12 mouse cellular contexts compared by ENCODE assay signal in genomic region chr11:81454111-81454510, GRCm38 (mm10).
DNase-seq lines count a peak whose midpoint lies in the region; ATAC-seq and TF ChIP-seq lines count a peak whose summit lies in the region.
"Had no signal": no experiment of that assay in that cellular context is flagged by ENCODE, and none has a peak within 500 bp of the region (broad histone marks: within the 10 kb centered on the region; RNA-seq: fewer than 3 reads in every experiment).

No protein-coding gene starts in this region.

- no peak overlapping the region for H3K27ac ChIP-seq in kidney, postnatal 0 days
- peak overlapping the region; percentile 14; the same call in 1 of the 2 replicates for H3K27ac ChIP-seq in forebrain, embryonic 14.5 days (ENCODE audit: low read depth, low read length)
- peak overlapping the region; percentile 57 for H3K27ac ChIP-seq in midbrain, embryonic 10.5 days (replicated peaks)
- H3K27ac ChIP-seq in heart, embryonic 11.5 days (ENCODE audit: low read depth, low read length), result no peak overlapping the region
- H3K27ac ChIP-seq in gastrocnemius, adult 2 months, result no peak overlapping the region

- peak; percentile 76 for DNase-seq in kidney, postnatal 0 days (ENCODE audit: low spot score)
- no peak for DNase-seq in kidney, adult 11 months
- peak; percentile 74 for DNase-seq in forebrain, embryonic 14.5 days (ENCODE audit: low spot score)
- DNase-seq in midbrain, embryonic 10.5 days (ENCODE audit: low spot score), result peak; percentile 28
- no peak for DNase-seq in gastrocnemius, adult 2 months
- DNase-seq in urinary bladder, postnatal 36 days (ENCODE audit: low spot score in 2 of 2), result no peak
- DNase-seq: cerebellum, adult 9-10 months; heart, postnatal 10 days; right cerebral cortex, postnatal 25 days had no signal

- no peak for TF ChIP-seq CTCF in kidney, postnatal 0 days (IDR thresholded peaks at IDR 0.05; ENCODE audit: low read depth)
- no peak for TF ChIP-seq CTCF in gastrocnemius, adult 2 months (IDR thresholded peaks at IDR 0.05)

- H3K36me3 ChIP-seq in kidney, postnatal 0 days (ENCODE audit: insufficient read depth, low read length), result no peaks in the 10 kb centered on the region
- no peaks in the 10 kb centered on the region for H3K36me3 ChIP-seq in forebrain, embryonic 14.5 days (ENCODE audit: control insufficient read depth, insufficient read depth, low read length)
- H3K36me3 ChIP-seq in midbrain, embryonic 10.5 days, result no peaks in the 10 kb centered on the region
- H3K36me3 ChIP-seq in heart, embryonic 11.5 days (ENCODE audit: control insufficient read depth, insufficient read depth, low read length), result no peaks in the 10 kb centered on the region

- no peak overlapping the region for H3K9ac ChIP-seq in kidney, postnatal 0 days (ENCODE audit: low read depth, low read length)
- H3K9ac ChIP-seq in forebrain, embryonic 14.5 days (ENCODE audit: low read length), result no peak overlapping the region
- no peak overlapping the region for H3K9ac ChIP-seq in heart, embryonic 11.5 days (ENCODE audit: low read depth, low read length)

- H3K4me1 ChIP-seq in kidney, postnatal 0 days (replicated peaks; ENCODE audit: insufficient read depth, low read length), result peaks cover 6% of the 10 kb centered on the region; the same call in 1 of the 2 replicates
- peaks cover 20% of the 10 kb centered on the region for H3K4me1 ChIP-seq in forebrain, embryonic 14.5 days (ENCODE audit: control insufficient read depth, insufficient read depth, low read length)
- H3K4me1 ChIP-seq in midbrain, embryonic 10.5 days, result peaks cover 23% of the 10 kb centered on the region
- peaks cover 3% of the 10 kb centered on the region for H3K4me1 ChIP-seq in heart, embryonic 11.5 days (ENCODE audit: control insufficient read depth, insufficient read depth, low read length)
- H3K4me1 ChIP-seq: megakaryocyte, embryonic 14.5 days had no signal

- no peak overlapping the region for H3K4me2 ChIP-seq in kidney, postnatal 0 days (ENCODE audit: low read length)
- no peak overlapping the region for H3K4me2 ChIP-seq in forebrain, embryonic 14.5 days (ENCODE audit: low read length)
- H3K4me2 ChIP-seq in heart, embryonic 11.5 days, result no peak overlapping the region

- H3K9me3 ChIP-seq in kidney, postnatal 0 days (replicated peaks; ENCODE audit: low read length), result no peaks in the 10 kb centered on the region
- no peaks in the 10 kb centered on the region for H3K9me3 ChIP-seq in forebrain, embryonic 14.5 days (replicated peaks; ENCODE audit: control insufficient read depth, low read length)
- no peaks in the 10 kb centered on the region for H3K9me3 ChIP-seq in midbrain, embryonic 10.5 days (replicated peaks)
- H3K9me3 ChIP-seq in heart, embryonic 11.5 days (replicated peaks; ENCODE audit: control insufficient read depth, low read length), result no peaks in the 10 kb centered on the region

- no peak overlapping the region for H3K4me3 ChIP-seq in kidney, postnatal 0 days (replicated peaks; ENCODE audit: low read depth, low read length)
- H3K4me3 ChIP-seq in forebrain, embryonic 14.5 days (ENCODE audit: low read depth, low read length), result no peak overlapping the region
- no peak overlapping the region for H3K4me3 ChIP-seq in midbrain, embryonic 10.5 days
- no peak overlapping the region for H3K4me3 ChIP-seq in heart, embryonic 11.5 days (ENCODE audit: low read depth, low read length)
- H3K4me3 ChIP-seq in gastrocnemius, adult 2 months, result no peak overlapping the region
- H3K4me3 ChIP-seq: megakaryocyte, embryonic 14.5 days had no signal

- H3K27me3 ChIP-seq in kidney, postnatal 0 days (ENCODE audit: insufficient read depth, low read length), result no peaks in the 10 kb centered on the region
- no peaks in the 10 kb centered on the region for H3K27me3 ChIP-seq in forebrain, embryonic 14.5 days (replicated peaks; ENCODE audit: control insufficient read depth, insufficient read depth, low read length)
- no peaks in the 10 kb centered on the region for H3K27me3 ChIP-seq in midbrain, embryonic 10.5 days (ENCODE audit: low read depth, poor library complexity, severe bottlenecking)
- H3K27me3 ChIP-seq in heart, embryonic 11.5 days (ENCODE audit: control insufficient read depth, insufficient read depth, low read length), result no peaks in the 10 kb centered on the region
- H3K27me3 ChIP-seq: megakaryocyte, embryonic 14.5 days had no signal

- 32% methylated on average over 1 of the region's 1 CpGs for WGBS in kidney, postnatal 0 days
- WGBS in forebrain, embryonic 14.5 days, result 9% methylated on average over 1 of the region's 1 CpGs
- 13% methylated on average over 1 of the region's 1 CpGs for WGBS in midbrain, embryonic 10.5 days
- 48% methylated on average over 1 of the region's 1 CpGs for WGBS in heart, embryonic 11.5 days (ENCODE audit: insufficient replicate concordance)

- ATAC-seq in kidney, postnatal 0 days (replicated peaks; ENCODE audit: low FRiP score, low read depth), result no peak; the same call in 1 of the 2 replicates
- ATAC-seq in forebrain, embryonic 14.5 days, result peak; percentile 32; the same call in 1 of the 2 replicates
- no peak for ATAC-seq in heart, embryonic 11.5 days (replicated peaks; ENCODE audit: insufficient number of reproducible peaks, low FRiP score, low TSS enrichment)
- ATAC-seq in CD4-positive, CD25-positive, alpha-beta regulatory T cell, adult 4 months, result no peak

- intact Hi-C loops in gastrocnemius, adult 2 months (cut with DNase I), result no loop called here

Comparison
In these comparisons a context has a peak if more than half of its experiments do, and no peak if none do; other contexts are left out.
1. DNase-seq: peak in kidney, postnatal 0 days (single experiment), forebrain, embryonic 14.5 days (single experiment) and midbrain, embryonic 10.5 days (single experiment); none in kidney, adult 11 months (single experiment), gastrocnemius, adult 2 months (single experiment) and urinary bladder, postnatal 36 days (0 of 2).
2. H3K27ac ChIP-seq: peak in forebrain, embryonic 14.5 days (single experiment) and midbrain, embryonic 10.5 days (single experiment); none in kidney, postnatal 0 days (single experiment), heart, embryonic 11.5 days (single experiment) and gastrocnemius, adult 2 months (single experiment).